Mouse (Mus musculus) midbrain, embryonic 16.5 days (tissue): ENCODE results near the gene As3mt. TPM values are rescaled to one million over a fixed set of nuclear protein-coding genes. Genes with fewer than 3 reads are reported as not detected.

Experiments
- ATAC-seq: fragments of 200-750 bp; cut with Nextera tagmentation; 2 replicates; pipeline ENCODE4 v1.8.0; 2017; ENCODE audit warnings: moderate TSS enrichment
- H3K27ac ChIP-seq: fragments of 300-500 bp; sonication (generic); 2 replicates; pipeline ENCODE4 v1.5.1; 2014; ENCODE audit warnings: mild to moderate bottlenecking, low read length, mixed read lengths
- H3K27me3 ChIP-seq: fragments of 300-500 bp; sonication (generic); 2 replicates; pipeline ENCODE4 v1.6.1; 2014; ENCODE audit warnings: low read depth, low read length, mixed read lengths; ENCODE audit not compliant: control insufficient read depth, insufficient read depth
- H3K36me3 ChIP-seq: fragments of 300-500 bp; sonication (generic); 2 replicates; pipeline ENCODE4 v1.6.1; 2014; ENCODE audit warnings: mild to moderate bottlenecking, low read length, moderate library complexity, mixed read lengths; ENCODE audit not compliant: control insufficient read depth, insufficient read depth
- H3K4me1 ChIP-seq: fragments of 300-500 bp; sonication (generic); 2 replicates; pipeline ENCODE4 v1.6.1; 2014; ENCODE audit warnings: mild to moderate bottlenecking, low read length, mixed read lengths; ENCODE audit not compliant: control insufficient read depth, insufficient read depth
- H3K4me2 ChIP-seq: fragments of 300-500 bp; sonication (generic); 2 replicates; pipeline ENCODE4 v1.6.1; 2014; ENCODE audit warnings: mild to moderate bottlenecking, low read length, mixed read lengths
- H3K4me3 ChIP-seq: fragments of 300-500 bp; sonication (generic); 2 replicates; pipeline ENCODE4 v1.5.1; 2014; ENCODE audit warnings: low read depth, mild to moderate bottlenecking, low read length, moderate library complexity, mixed read lengths
- H3K9ac ChIP-seq: fragments of 300-500 bp; sonication (generic); 2 replicates; pipeline ENCODE4 v1.6.1; 2014; ENCODE audit warnings: low read depth, low read length, mixed read lengths
- H3K9me3 ChIP-seq: fragments of 300-500 bp; sonication (generic); replicated peaks from 2 replicates; pipeline ENCODE4 v1.6.1; 2014; ENCODE audit warnings: mild to moderate bottlenecking, low read length, mixed read lengths; ENCODE audit not compliant: control insufficient read depth, poor library complexity, severe bottlenecking
- WGBS: fragments of 180-500 bp; shearing (Covaris S2); extraction: QIAGEN DNeasy Blood & Tissue Kit; methylation state at CpG from one replicate; pipeline ENCODE4 v1.1.7; 2014; 5-methylcytosine and 5-hydroxymethylcytosine counted together
- polyA plus RNA-seq: library from polyadenylated mRNA; unstranded; fragments of >200 nt; fragmentation: Nextera tagmentation; extraction: Ambion mirVana; gene quantifications from 2 replicates; pipeline ENCODE4 v1.2.1, GENCODE M21; 2015

Gene As3mt
- polyA plus RNA-seq, 1 experiment from 2014 or later: 38.1 TPM

DNA sequence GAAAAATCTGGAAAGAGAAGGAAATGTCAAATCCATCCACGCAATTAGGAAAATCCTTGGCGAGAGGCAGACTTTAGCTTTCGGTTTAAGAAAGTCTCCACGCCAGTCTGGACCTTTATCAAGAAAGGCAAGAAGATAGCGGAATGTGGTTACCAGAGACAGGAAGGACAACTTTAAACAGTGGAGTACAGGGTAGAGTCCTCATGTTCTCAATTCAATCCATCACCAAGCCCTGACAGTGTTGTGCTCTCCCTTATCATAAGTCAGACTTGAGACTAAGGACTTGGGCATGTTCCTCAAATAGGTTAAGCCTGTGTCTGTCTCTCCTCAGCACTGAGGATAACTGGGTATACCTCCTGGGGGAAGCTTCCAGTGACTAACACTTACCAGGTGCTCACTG, 37.5 kb upstream of the As3mt start:
- no peak for ATAC-seq

GRCm38 (mm10) chr19:46670691-46671090, 36.6 kb upstream of the As3mt start:
- ATAC-seq: peak; percentile 81; the same call in 1 of the 2 replicates
- no peak overlapping the region for H3K9ac ChIP-seq
- no peak overlapping the region for H3K4me3 ChIP-seq
- no peak overlapping the region for H3K4me2 ChIP-seq
- H3K27me3 ChIP-seq: no peaks in the 10 kb centered on the region; the same call in 1 of the 2 replicates
- no peaks in the 10 kb centered on the region for H3K9me3 ChIP-seq
- 27% methylated on average over 13 of the region's 13 CpGs for WGBS
- H3K27ac ChIP-seq: no peak overlapping the region
- H3K36me3 ChIP-seq: no peaks in the 10 kb centered on the region
- peaks cover under 1% of the 10 kb centered on the region; the same call in 1 of the 2 replicates for H3K4me1 ChIP-seq

More for the DNA sequence above, 37.5 kb upstream of the As3mt start:
- peaks cover 3% of the 10 kb centered on the region; the same call in 1 of the 2 replicates for H3K4me1 ChIP-seq
- no peak overlapping the region for H3K27ac ChIP-seq
- WGBS: 88% methylated on average over 5 of the region's 5 CpGs
- H3K9ac ChIP-seq: no peak overlapping the region
- H3K9me3 ChIP-seq: no peaks in the 10 kb centered on the region
- no peaks in the 10 kb centered on the region for H3K36me3 ChIP-seq
- H3K4me3 ChIP-seq: no peak overlapping the region
- H3K27me3 ChIP-seq: no peaks in the 10 kb centered on the region; the same call in 1 of the 2 replicates
- H3K4me2 ChIP-seq: no peak overlapping the region

- H3K9me3 ChIP-seq: no peaks in the 10 kb centered on the region
- H3K4me1 ChIP-seq: no peaks in the 10 kb centered on the region
- no peak within 1 kb of the TSS for H3K27ac ChIP-seq
- no peaks in the 10 kb centered on the region for H3K36me3 ChIP-seq
- ATAC-seq: no peak
- 70% methylated on average over 5 of the region's 5 CpGs for WGBS
- no peak within 1 kb of the TSS for H3K4me3 ChIP-seq
- no peaks in the 10 kb centered on the region; the same call in 1 of the 2 replicates for H3K27me3 ChIP-seq
- no peak within 1 kb of the TSS for H3K9ac ChIP-seq
- no peak within 1 kb of the TSS for H3K4me2 ChIP-seq
These were observed 34.4 kb upstream of the As3mt start, which contains the start of gene Cyp17a1 for GRCm38 (mm10) chr19:46672766-46673418. Gene Cyp17a1 (minus strand): TSS chr19:46673172.

GRCm38 (mm10) chr19:46675641-46676040, 31.6 kb upstream of the As3mt start:
- no peak for ATAC-seq
- no peak overlapping the region for H3K4me3 ChIP-seq
- no peaks in the 10 kb centered on the region; the same call in 1 of the 2 replicates for H3K27me3 ChIP-seq
- no peaks in the 10 kb centered on the region for H3K4me1 ChIP-seq
- H3K36me3 ChIP-seq: no peaks in the 10 kb centered on the region
- H3K9me3 ChIP-seq: no peaks in the 10 kb centered on the region
- no peak overlapping the region for H3K4me2 ChIP-seq
- WGBS: 80% methylated on average over 3 of the region's 3 CpGs
- H3K27ac ChIP-seq: no peak overlapping the region
- H3K9ac ChIP-seq: no peak overlapping the region

- H3K9me3 ChIP-seq: no peaks in the 10 kb centered on the region
- H3K36me3 ChIP-seq: no peaks in the 10 kb centered on the region
- H3K9ac ChIP-seq: no peak overlapping the region
- H3K4me1 ChIP-seq: no peaks in the 10 kb centered on the region
- no peak for ATAC-seq
- no peaks in the 10 kb centered on the region for H3K27me3 ChIP-seq
- H3K27ac ChIP-seq: no peak overlapping the region
- WGBS: 69% methylated on average over 12 of the region's 12 CpGs
- no peak overlapping the region for H3K4me3 ChIP-seq
- no peak overlapping the region for H3K4me2 ChIP-seq
These were observed 27.4 kb upstream of the As3mt start for GRCm38 (mm10) chr19:46679720-46680383.

DNA sequence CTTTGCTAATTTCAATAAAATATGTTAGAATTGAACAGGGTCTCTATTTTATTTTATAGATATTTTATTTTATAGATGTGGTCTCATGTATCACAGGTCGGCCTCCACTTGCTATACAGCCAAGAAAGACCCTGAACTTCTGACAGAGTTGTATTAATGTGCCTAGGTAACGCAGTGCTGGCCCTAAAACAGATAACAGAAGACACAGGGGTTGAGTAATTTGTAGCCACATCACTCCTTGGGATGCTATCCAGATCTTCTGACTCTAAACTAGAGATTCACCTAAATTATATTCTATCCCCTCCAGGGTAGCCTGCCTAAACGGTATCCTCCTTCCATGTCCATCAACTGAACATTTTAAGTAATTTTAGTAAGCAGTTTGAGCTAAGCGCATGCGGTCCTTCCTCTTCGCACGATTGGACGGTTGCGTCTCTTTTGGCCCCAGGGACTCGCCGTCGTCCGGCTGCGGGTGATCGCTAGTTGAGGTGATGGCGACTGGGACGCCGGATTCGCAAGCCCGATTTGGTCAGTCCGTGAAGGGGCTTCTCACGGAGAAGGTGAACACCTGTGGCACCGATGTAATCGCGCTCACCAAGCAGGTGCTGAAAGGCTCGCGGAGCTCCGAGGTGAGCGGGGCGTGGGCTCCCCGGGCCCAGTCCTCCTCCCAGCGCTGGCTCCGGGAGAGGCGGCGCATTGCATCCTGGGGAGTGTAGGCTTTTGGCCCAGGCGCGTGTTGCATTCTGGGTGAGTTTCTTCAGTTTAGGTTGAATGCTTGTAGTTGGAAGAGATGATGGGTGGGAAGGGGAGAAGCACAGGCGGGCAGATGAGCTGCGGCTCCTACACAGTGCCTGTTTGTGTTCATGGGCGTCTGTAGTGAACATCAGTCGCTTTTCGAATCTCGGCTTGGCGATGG, 17.5 kb upstream of the As3mt start, which contains the start of gene Borcs7:
Gene Borcs7, plus strand, starts transcription at position 447 of the 913 bp plus-strand sequence.
- Histone ChIP-seq H3K27me3 (no peaks in the 10 kb centered on the region), H3K36me3 (no peaks in the 10 kb centered on the region), H3K9me3 (no peaks in the 10 kb centered on the region), H3K9ac (peak within 1 kb of the TSS; percentile 92), H3K4me3 (peak within 1 kb of the TSS; percentile 71), H3K4me2 (peak within 1 kb of the TSS; percentile 56), H3K27ac (peak within 1 kb of the TSS; percentile 95), H3K4me1 (peaks cover 10% of the 10 kb centered on the region; the same call in 1 of the 2 replicates)
- WGBS: 3% methylated on average over 44 of the region's 44 CpGs
- ATAC-seq: peak; percentile 95

DNA sequence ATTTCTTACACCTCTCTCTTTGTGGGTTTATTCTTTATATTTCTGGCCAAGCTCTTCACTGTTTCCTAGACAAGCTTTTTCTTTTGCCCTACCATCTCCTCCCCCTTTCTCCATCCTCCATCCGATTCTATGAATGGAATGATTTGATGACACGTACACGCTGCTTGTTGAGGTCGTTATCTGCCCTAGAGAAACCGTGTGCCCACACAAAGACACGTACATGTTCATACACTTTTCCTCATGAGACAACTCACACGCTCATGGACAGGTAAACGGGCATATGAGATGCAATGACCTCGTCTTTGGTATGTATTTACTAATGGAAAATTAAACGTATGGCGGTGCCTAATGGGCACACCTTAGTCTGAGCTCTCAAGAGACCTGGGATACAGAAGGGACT, 16.9 kb upstream of the As3mt start:
- 64% methylated on average over 11 of the region's 11 CpGs for WGBS
- H3K36me3 ChIP-seq: no peaks in the 10 kb centered on the region
- peak overlapping the region; percentile 56 for H3K4me2 ChIP-seq
- ATAC-seq: peak; percentile 44
- H3K27me3 ChIP-seq: no peaks in the 10 kb centered on the region
- no peaks in the 10 kb centered on the region for H3K9me3 ChIP-seq
- peaks cover 10% of the 10 kb centered on the region; the same call in 1 of the 2 replicates for H3K4me1 ChIP-seq
- peak overlapping the region; percentile 71 for H3K4me3 ChIP-seq
- peak overlapping the region; percentile 92; the same call in 1 of the 2 replicates for H3K9ac ChIP-seq
- peak overlapping the region; percentile 95 for H3K27ac ChIP-seq

GRCm38 (mm10) chr19:46691078-46691477, 16.2 kb upstream of the As3mt start:
- no peaks in the 10 kb centered on the region for H3K27me3 ChIP-seq
- H3K36me3 ChIP-seq: no peaks in the 10 kb centered on the region
- H3K27ac ChIP-seq: no peak overlapping the region
- H3K9ac ChIP-seq: no peak overlapping the region
- no peak overlapping the region for H3K4me3 ChIP-seq
- H3K4me2 ChIP-seq: peak overlapping the region; percentile 56
- 87% methylated on average over 2 of the region's 2 CpGs for WGBS
- H3K9me3 ChIP-seq: no peaks in the 10 kb centered on the region
- ATAC-seq: no peak
- H3K4me1 ChIP-seq: peaks cover 10% of the 10 kb centered on the region; the same call in 1 of the 2 replicates
